Mouse (Mus musculus): ENCODE measurements at regions not wholly inside any gene's neighbourhood (a gene's known extent, or its start where the extent isn't known, plus 50 kb on each side); places are given as distances from the start of the nearest gene placed in this dataset.

GRCm38 (mm10) chr13:106643302-106643975 lies 293.3 kb downstream of the Ipo11 start:
- Histone ChIP-seq H3K9me3 (ENCODE audit: low read length) (no peaks in the 10 kb centered on the region), H3K27me3 (ENCODE audit: insufficient read depth, low read length) (no peaks in the 10 kb centered on the region), H3K36me3 (ENCODE audit: insufficient read depth, low read length) (no peaks in the 10 kb centered on the region), H3K4me3 (replicated peaks; ENCODE audit: low read length) (no peak overlapping the region), H3K4me1 (replicated peaks; ENCODE audit: low read depth, low read length) (no peaks in the 10 kb centered on the region)
- TF ChIP-seq NANOG (IDR thresholded peaks at IDR 0.05; ENCODE audit: borderline replicate concordance, low read length), result no peak
- TF ChIP-seq CTCF (conservative IDR thresholded peaks at IDR 0.05; ENCODE audit: low read length), result no peak
- TF ChIP-seq POU5F1 (IDR thresholded peaks at IDR 0.05; ENCODE audit: borderline replicate concordance, low read length), result no peak

GRCm38 (mm10) chr13:106638706-106639385 lies 297.9 kb downstream of the Ipo11 start:
- Histone ChIP-seq H3K36me3 (ENCODE audit: insufficient read depth, low read length) (no peaks in the 10 kb centered on the region), H3K4me1 (replicated peaks; ENCODE audit: low read depth, low read length) (no peaks in the 10 kb centered on the region), H3K9me3 (ENCODE audit: low read length) (0 out of 2 replicates have a peak, but pooled peaks cover under 1% of the 10 kb centered on the region), H3K27me3 (ENCODE audit: insufficient read depth, low read length) (no peaks in the 10 kb centered on the region), H3K4me3 (replicated peaks; ENCODE audit: low read length) (no peak overlapping the region)
- TF ChIP-seq POU5F1 (IDR thresholded peaks at IDR 0.05; ENCODE audit: borderline replicate concordance, low read length) (no peak), CTCF (conservative IDR thresholded peaks at IDR 0.05; ENCODE audit: low read length) (no peak), NANOG (IDR thresholded peaks at IDR 0.05; ENCODE audit: borderline replicate concordance, low read length) (no peak)

- Histone ChIP-seq H3K9me3 (ENCODE audit: low read length) (peaks cover 4% of the 10 kb centered on the region), H3K4me3 (replicated peaks; ENCODE audit: low read length) (no peak overlapping the region), H3K27me3 (ENCODE audit: insufficient read depth, low read length) (no peaks in the 10 kb centered on the region), H3K36me3 (ENCODE audit: insufficient read depth, low read length) (no peaks in the 10 kb centered on the region), H3K4me1 (replicated peaks; ENCODE audit: low read depth, low read length) (no peaks in the 10 kb centered on the region)
- TF ChIP-seq CTCF (conservative IDR thresholded peaks at IDR 0.05; ENCODE audit: low read length), result no peak
- no peak for TF ChIP-seq POU5F1 (IDR thresholded peaks at IDR 0.05; ENCODE audit: borderline replicate concordance, low read length)
- no peak for TF ChIP-seq NANOG (IDR thresholded peaks at IDR 0.05; ENCODE audit: borderline replicate concordance, low read length)
Measured at GRCm38 (mm10) chr13:106591729-106592128, 345.0 kb downstream of the Ipo11 start.

- no peak overlapping the region for H3K4me3 ChIP-seq (replicated peaks; ENCODE audit: low read length)
- TF ChIP-seq CTCF (conservative IDR thresholded peaks at IDR 0.05; ENCODE audit: low read length) (no peak), POU5F1 (IDR thresholded peaks at IDR 0.05; ENCODE audit: borderline replicate concordance, low read length) (no peak), NANOG (IDR thresholded peaks at IDR 0.05; ENCODE audit: borderline replicate concordance, low read length) (no peak)
- H3K27me3 ChIP-seq (ENCODE audit: insufficient read depth, low read length), result no peaks in the 10 kb centered on the region
- H3K9me3 ChIP-seq (ENCODE audit: low read length), result no peaks in the 10 kb centered on the region
- no peaks in the 10 kb centered on the region for H3K36me3 ChIP-seq (ENCODE audit: insufficient read depth, low read length)
- H3K4me1 ChIP-seq (replicated peaks; ENCODE audit: low read depth, low read length), result no peaks in the 10 kb centered on the region
Measured at GRCm38 (mm10) chr13:106567658-106568359, 368.9 kb downstream of the Ipo11 start.

- Histone ChIP-seq H3K4me3 (replicated peaks; ENCODE audit: low read length) (no peak overlapping the region), H3K27me3 (ENCODE audit: insufficient read depth, low read length) (no peaks in the 10 kb centered on the region), H3K4me1 (replicated peaks; ENCODE audit: low read depth, low read length) (no peaks in the 10 kb centered on the region), H3K36me3 (ENCODE audit: insufficient read depth, low read length) (no peaks in the 10 kb centered on the region), H3K9me3 (ENCODE audit: low read length) (no peaks in the 10 kb centered on the region)
- TF ChIP-seq NANOG (IDR thresholded peaks at IDR 0.05; ENCODE audit: borderline replicate concordance, low read length) (no peak), CTCF (conservative IDR thresholded peaks at IDR 0.05; ENCODE audit: low read length) (no peak), POU5F1 (IDR thresholded peaks at IDR 0.05; ENCODE audit: borderline replicate concordance, low read length) (no peak)
Measured at GRCm38 (mm10) chr13:106562588-106562987, 374.2 kb downstream of the Ipo11 start.

- H3K4me1 ChIP-seq (replicated peaks; ENCODE audit: low read depth, low read length), result no peaks in the 10 kb centered on the region
- no peaks in the 10 kb centered on the region for H3K9me3 ChIP-seq (ENCODE audit: low read length)
- H3K4me3 ChIP-seq (replicated peaks; ENCODE audit: low read length), result no peak overlapping the region
- no peaks in the 10 kb centered on the region for H3K27me3 ChIP-seq (ENCODE audit: insufficient read depth, low read length)
- TF ChIP-seq POU5F1 (IDR thresholded peaks at IDR 0.05; ENCODE audit: borderline replicate concordance, low read length), result no peak
- no peak for TF ChIP-seq NANOG (IDR thresholded peaks at IDR 0.05; ENCODE audit: borderline replicate concordance, low read length)
- no peak for TF ChIP-seq CTCF (conservative IDR thresholded peaks at IDR 0.05; ENCODE audit: low read length)
- H3K36me3 ChIP-seq (ENCODE audit: insufficient read depth, low read length), result no peaks in the 10 kb centered on the region
Measured at GRCm38 (mm10) chr13:106562161-106562560, 374.6 kb downstream of the Ipo11 start.

GRCm38 (mm10) chr13:106525406-106526206 lies 411.2 kb downstream of the Ipo11 start:
- Histone ChIP-seq H3K4me1 (replicated peaks; ENCODE audit: low read depth, low read length) (no peaks in the 10 kb centered on the region), H3K27me3 (ENCODE audit: insufficient read depth, low read length) (no peaks in the 10 kb centered on the region), H3K4me3 (replicated peaks; ENCODE audit: low read length) (no peak overlapping the region), H3K9me3 (ENCODE audit: low read length) (no peaks in the 10 kb centered on the region), H3K36me3 (ENCODE audit: insufficient read depth, low read length) (no peaks in the 10 kb centered on the region)
- TF ChIP-seq POU5F1 (IDR thresholded peaks at IDR 0.05; ENCODE audit: borderline replicate concordance, low read length) (no peak), CTCF (conservative IDR thresholded peaks at IDR 0.05; ENCODE audit: low read length) (no peak), NANOG (IDR thresholded peaks at IDR 0.05; ENCODE audit: borderline replicate concordance, low read length) (no peak)
